ENCODE assay signal across 10 mouse cellular contexts in the genomic region with DNA sequence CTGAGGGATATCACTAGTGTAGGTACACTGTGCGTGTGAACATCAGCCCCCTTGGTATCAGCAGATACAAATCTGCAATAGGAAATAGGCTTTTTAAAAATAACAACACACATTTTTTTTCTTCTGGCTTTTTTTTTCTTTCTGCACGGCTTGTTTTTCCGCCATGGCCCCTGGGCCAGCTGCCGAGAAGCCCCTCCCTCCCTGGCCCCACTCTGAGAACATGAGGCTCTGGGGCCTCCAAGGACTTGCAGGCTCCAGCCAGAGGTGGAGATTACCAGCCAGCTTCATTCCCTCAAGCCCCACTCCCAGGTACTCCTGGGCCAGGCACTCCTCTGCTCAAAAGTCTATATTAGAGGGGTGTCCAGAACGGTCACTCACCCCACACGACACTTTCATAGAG. TPM values are rescaled to one million over a fixed set of nuclear protein-coding genes. Genes with fewer than 3 reads are reported as not detected.
DNase-seq lines count a peak whose midpoint lies in the region; ATAC-seq and TF ChIP-seq lines count a peak whose summit lies in the region.
"Had no signal": no experiment of that assay in that cellular context is flagged by ENCODE, and none has a peak within 500 bp of the region (broad histone marks: within the 10 kb centered on the region; RNA-seq: fewer than 3 reads in every experiment).

No protein-coding gene starts in this region.

- no peak overlapping the region for H3K9ac ChIP-seq in forebrain, embryonic 12.5 days
- H3K9ac ChIP-seq in kidney, embryonic 16.5 days (replicated peaks; ENCODE audit: low read length), result peak overlapping the region; percentile 27; the same call in 1 of the 2 replicates
- H3K9ac ChIP-seq in stomach, embryonic 14.5 days (replicated peaks; ENCODE audit: low read depth, low read length), result no peak overlapping the region
- H3K9ac ChIP-seq: hindbrain, embryonic 15.5 days had no signal

- WGBS in forebrain, embryonic 10.5 days, result 77% methylated on average over 6 of the region's 6 CpGs
- WGBS in forebrain, embryonic 12.5 days, result 49% methylated on average over 6 of the region's 6 CpGs
- WGBS in kidney, embryonic 16.5 days, result 24% methylated on average over 6 of the region's 6 CpGs
- 40% methylated on average over 6 of the region's 6 CpGs for WGBS in stomach, embryonic 14.5 days

- H3K4me2 ChIP-seq in forebrain, embryonic 12.5 days, result no peak overlapping the region
- H3K4me2 ChIP-seq in kidney, embryonic 16.5 days (replicated peaks; ENCODE audit: low read depth, low read length), result no peak overlapping the region
- no peak overlapping the region for H3K4me2 ChIP-seq in stomach, embryonic 14.5 days (replicated peaks; ENCODE audit: low read depth, low read length)
- H3K4me2 ChIP-seq: hindbrain, embryonic 15.5 days had no signal

- peaks cover 10% of the 10 kb centered on the region for H3K27me3 ChIP-seq in forebrain, embryonic 10.5 days (ENCODE audit: poor library complexity, severe bottlenecking)
- H3K27me3 ChIP-seq in forebrain, embryonic 12.5 days, result no peaks in the 10 kb centered on the region
- H3K27me3 ChIP-seq in kidney, embryonic 16.5 days (ENCODE audit: insufficient read depth, low read length), result no peaks in the 10 kb centered on the region
- no peaks in the 10 kb centered on the region for H3K27me3 ChIP-seq in testis, adult 2 months (ENCODE audit: control insufficient read depth, insufficient read depth, low read length)
- H3K27me3 ChIP-seq in stomach, embryonic 14.5 days (ENCODE audit: control insufficient read depth, insufficient read depth, low read length), result no peaks in the 10 kb centered on the region
- H3K27me3 ChIP-seq: hindbrain, embryonic 15.5 days had no signal

- no peak overlapping the region for H3K4me3 ChIP-seq in forebrain, embryonic 10.5 days
- H3K4me3 ChIP-seq in forebrain, embryonic 12.5 days (replicated peaks), result no peak overlapping the region
- no peak overlapping the region for H3K4me3 ChIP-seq in kidney, embryonic 16.5 days (ENCODE audit: low read length)
- no peak overlapping the region for H3K4me3 ChIP-seq in testis, adult 2 months (ENCODE audit: control insufficient read depth, low read depth, low read length)
- no peak overlapping the region for H3K4me3 ChIP-seq in stomach, embryonic 14.5 days (ENCODE audit: low read depth, low read length)
- H3K4me3 ChIP-seq: hindbrain, embryonic 15.5 days had no signal

- H3K4me1 ChIP-seq in forebrain, embryonic 10.5 days, result peaks cover 60% of the 10 kb centered on the region
- H3K4me1 ChIP-seq in forebrain, embryonic 12.5 days, result peaks cover 35% of the 10 kb centered on the region
- H3K4me1 ChIP-seq in kidney, embryonic 16.5 days (ENCODE audit: insufficient read depth, low read length), result peaks cover 58% of the 10 kb centered on the region
- H3K4me1 ChIP-seq in testis, adult 2 months (ENCODE audit: control insufficient read depth, insufficient read depth, low read length), result peaks cover 8% of the 10 kb centered on the region
- peaks cover 42% of the 10 kb centered on the region for H3K4me1 ChIP-seq in stomach, embryonic 14.5 days (ENCODE audit: control insufficient read depth, insufficient read depth, low read length)

- H3K27ac ChIP-seq in forebrain, embryonic 10.5 days, result peak overlapping the region; percentile 44; the same call in 1 of the 2 replicates
- H3K27ac ChIP-seq in forebrain, embryonic 12.5 days, result no peak overlapping the region
- H3K27ac ChIP-seq in kidney, embryonic 16.5 days (ENCODE audit: low read length), result peak overlapping the region; percentile 46
- H3K27ac ChIP-seq in testis, adult 2 months (ENCODE audit: control insufficient read depth, insufficient read depth, low read depth, low read length), result peak overlapping the region; percentile 59; the same call in 1 of the 2 replicates
- H3K27ac ChIP-seq in stomach, embryonic 14.5 days (ENCODE audit: low read length), result peak overlapping the region; percentile 80
- H3K27ac ChIP-seq: hindbrain, embryonic 15.5 days had no signal

- ATAC-seq in forebrain, embryonic 12.5 days (ENCODE audit: low FRiP score), result no peak
- ATAC-seq in kidney, embryonic 16.5 days (ENCODE audit: low FRiP score, low TSS enrichment), result no peak
- ATAC-seq in stomach, embryonic 14.5 days (ENCODE audit: insufficient number of reproducible peaks, insufficient read depth, low FRiP score, low read depth), result no peak

- TF ChIP-seq CTCF in testis, adult 2 months (IDR thresholded peaks at IDR 0.05; ENCODE audit: control insufficient read depth, insufficient read depth, insufficient replicate concordance, low read depth, low read length), result no peak

- H3K36me3 ChIP-seq in forebrain, embryonic 10.5 days (replicated peaks), result no peaks in the 10 kb centered on the region
- H3K36me3 ChIP-seq in forebrain, embryonic 12.5 days (replicated peaks), result 0 out of 2 replicates have a peak, but pooled peaks cover 6% of the 10 kb centered on the region
- H3K36me3 ChIP-seq in kidney, embryonic 16.5 days (ENCODE audit: insufficient read depth, low read length), result no peaks in the 10 kb centered on the region
- no peaks in the 10 kb centered on the region for H3K36me3 ChIP-seq in testis, adult 2 months (ENCODE audit: control insufficient read depth, insufficient read depth, low read length)
- peaks cover 6% of the 10 kb centered on the region; the same call in 1 of the 2 replicates for H3K36me3 ChIP-seq in stomach, embryonic 14.5 days (ENCODE audit: control insufficient read depth, insufficient read depth, low read length)
- H3K36me3 ChIP-seq: hindbrain, embryonic 15.5 days had no signal

- no peak for TF ChIP-seq POLR2A in testis, adult 2 months (IDR thresholded peaks at IDR 0.05; ENCODE audit: control insufficient read depth, low read depth, low read length)

- DNase-seq in forebrain, embryonic 10.5 days (ENCODE audit: extremely low spot score, low spot score), result no peak
- no peak for DNase-seq in kidney, adult 11 months
- no peak for DNase-seq in testis, postnatal 14 days (ENCODE audit: low spot score)
- DNase-seq in spleen, adult 12 weeks (ENCODE audit: low spot score), result no peak
- DNase-seq: spleen, adult 18-20 months had no signal

- H3K9me3 ChIP-seq in forebrain, embryonic 10.5 days, result no peaks in the 10 kb centered on the region
- H3K9me3 ChIP-seq in forebrain, embryonic 12.5 days, result no peaks in the 10 kb centered on the region
- H3K9me3 ChIP-seq in kidney, embryonic 16.5 days (ENCODE audit: low read length), result no peaks in the 10 kb centered on the region
- H3K9me3 ChIP-seq in stomach, embryonic 14.5 days (ENCODE audit: control insufficient read depth, low read depth, low read length), result no peaks in the 10 kb centered on the region
- H3K9me3 ChIP-seq: hindbrain, embryonic 15.5 days had no signal

RNA-seq across cellular contexts. Expression of a gene that starts 4.5 kb away (rescaled TPM):
- polyA plus RNA-seq in forebrain, embryonic 10.5 days (2016; fragmentation: Nextera tagmentation; extraction: Ambion mirVana), result 1.7 and 2.0 TPM in 2 replicates
- polyA plus RNA-seq in forebrain, embryonic 12.5 days (2016; fragmentation: Nextera tagmentation; extraction: Ambion mirVana), result 1.7 and 2.1 TPM in 2 replicates
- 5.5 and 6.2 TPM in 2 replicates for polyA plus RNA-seq in kidney, embryonic 16.5 days (2015; fragmentation: Nextera tagmentation; extraction: Ambion mirVana)
- 4.3 and 4.4 TPM in 2 replicates for polyA plus RNA-seq in testis, adult 2 months (2012; rRNA removed)
- 7.6 and 8.0 TPM in 2 replicates for polyA plus RNA-seq in stomach, embryonic 14.5 days (2014; fragmentation: Nextera tagmentation; extraction: Ambion mirVana)
